Mouse (Mus musculus): ENCODE data around the gene Ndufs2.

DNA sequence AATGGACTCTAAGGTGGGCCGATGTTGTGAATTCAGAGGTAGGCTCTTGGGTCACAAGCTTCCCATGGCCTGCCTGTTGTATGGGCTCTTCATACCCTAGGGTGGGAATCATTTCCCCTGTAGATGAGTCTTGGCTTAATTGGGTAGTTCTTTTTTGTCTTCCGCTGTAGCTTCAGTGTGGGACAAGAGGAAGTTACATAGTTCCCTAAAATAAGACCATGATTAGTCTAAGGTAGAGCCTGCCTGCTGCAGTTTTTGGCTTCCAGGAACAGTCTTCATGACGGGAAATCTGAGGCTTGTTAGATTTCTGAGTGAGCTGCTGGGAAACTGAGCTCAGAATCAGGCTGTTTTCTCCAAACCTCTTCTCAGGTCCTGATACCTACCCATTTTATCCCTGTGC is 20.9 kb upstream of the Ndufs2 start:
- no peak for TF ChIP-seq CTCF (conservative IDR thresholded peaks at IDR 0.05; ENCODE audit: low read length)
- TF ChIP-seq NANOG (IDR thresholded peaks at IDR 0.05; ENCODE audit: borderline replicate concordance, low read length): no peak
